Mouse (Mus musculus): ENCODE data around the gene Col23a1. TPM values are rescaled to one million over a fixed set of nuclear protein-coding genes. Genes with fewer than 3 reads are reported as not detected.

The Col23a1 gene
- total RNA-seq, 2 experiments from 2014 or later: 2.6 to 7.0 TPM

- DNase-seq: peak; percentile 12 to 57
These were observed 141.6 kb downstream of the Col23a1 start for GRCm38 (mm10) chr11:51431287-51431686.

DNA sequence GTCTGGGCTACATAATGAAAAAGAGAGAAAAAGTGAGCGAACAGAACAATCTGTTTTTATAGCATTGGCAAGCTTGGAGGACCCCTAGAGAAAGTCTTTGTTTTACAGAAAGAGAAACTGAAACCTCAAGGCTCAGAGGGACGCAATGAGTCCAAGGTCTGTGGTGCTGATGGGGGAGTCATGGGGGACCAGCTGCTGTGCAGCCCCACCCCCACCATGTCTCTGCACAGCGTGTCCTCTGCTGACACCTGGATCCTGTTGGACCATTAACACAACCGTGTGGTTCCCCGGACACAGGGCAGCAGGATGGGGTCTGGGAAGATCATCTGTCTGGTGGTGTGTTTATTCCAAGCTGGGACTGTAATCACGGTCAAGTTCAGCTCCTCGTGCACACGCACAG, 142.2 kb downstream of the Col23a1 start:
- DNase-seq: peak in 1 of 2 experiments; percentile 23

- DNase-seq: no peak
These were observed 152.3 kb downstream of the Col23a1 start for GRCm38 (mm10) chr11:51442006-51442405.

GRCm38 (mm10) chr11:51442599-51442998, 152.9 kb downstream of the Col23a1 start:
- no peak for DNase-seq

DNA sequence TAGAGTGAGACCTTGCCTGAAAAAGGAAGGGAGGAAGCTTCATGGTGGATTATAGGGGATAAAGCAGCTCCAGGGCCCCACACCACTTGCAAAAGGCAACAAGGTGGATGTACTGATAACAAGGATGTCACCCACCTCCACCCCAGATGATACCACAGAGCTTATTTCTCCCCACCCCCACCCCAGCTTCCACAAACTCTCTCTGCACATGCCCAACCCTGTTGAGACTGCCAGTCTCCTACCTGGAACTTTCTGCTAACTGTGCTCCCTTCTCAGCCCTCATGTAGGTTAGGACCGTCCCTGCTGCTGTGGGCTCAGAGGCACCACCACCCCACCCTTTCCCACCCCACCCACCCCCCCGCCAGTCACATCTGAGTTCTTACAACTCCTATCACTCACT, 154.1 kb downstream of the Col23a1 start:
- no peak for DNase-seq

GRCm38 (mm10) chr11:51444649-51445048, 154.9 kb downstream of the Col23a1 start:
- DNase-seq: no peak

DNA sequence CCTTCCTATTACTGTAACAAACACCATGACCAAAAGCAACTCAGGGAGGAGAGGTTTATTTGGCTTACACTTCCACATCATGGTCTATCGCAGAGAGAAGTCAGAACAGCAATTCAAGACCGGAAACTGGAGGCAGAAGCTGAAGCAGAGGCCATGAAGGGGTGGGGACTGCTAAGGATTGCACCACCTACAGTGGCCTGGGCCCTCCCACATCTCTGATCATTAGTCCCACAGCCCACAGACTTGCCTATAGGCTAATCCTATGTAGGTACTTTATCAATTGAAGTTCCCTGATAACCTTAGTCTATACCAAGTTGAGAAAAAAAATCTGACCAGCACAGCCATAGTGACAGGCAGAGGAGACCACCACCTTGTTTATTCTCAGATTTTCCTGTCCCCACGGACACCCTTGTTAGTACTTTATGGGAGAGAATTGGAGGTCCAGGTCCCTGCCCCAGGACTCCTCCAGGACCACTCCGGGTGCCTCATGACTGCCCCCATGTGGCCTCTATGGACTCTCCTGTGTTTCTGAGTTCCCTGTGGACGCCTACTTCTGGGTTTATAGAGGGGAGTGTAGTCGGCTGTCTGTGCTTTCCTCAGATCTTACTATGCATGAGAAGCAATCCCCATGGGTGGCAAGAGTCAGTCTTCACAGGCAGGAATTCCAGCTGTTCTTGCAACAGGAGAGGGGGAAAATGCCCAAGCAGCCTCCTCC, 157.1 kb downstream of the Col23a1 start:
- DNase-seq: peak; percentile 75 to 83

GRCm38 (mm10) chr11:51448256-51448655, 158.5 kb downstream of the Col23a1 start:
- DNase-seq: no peak

DNA sequence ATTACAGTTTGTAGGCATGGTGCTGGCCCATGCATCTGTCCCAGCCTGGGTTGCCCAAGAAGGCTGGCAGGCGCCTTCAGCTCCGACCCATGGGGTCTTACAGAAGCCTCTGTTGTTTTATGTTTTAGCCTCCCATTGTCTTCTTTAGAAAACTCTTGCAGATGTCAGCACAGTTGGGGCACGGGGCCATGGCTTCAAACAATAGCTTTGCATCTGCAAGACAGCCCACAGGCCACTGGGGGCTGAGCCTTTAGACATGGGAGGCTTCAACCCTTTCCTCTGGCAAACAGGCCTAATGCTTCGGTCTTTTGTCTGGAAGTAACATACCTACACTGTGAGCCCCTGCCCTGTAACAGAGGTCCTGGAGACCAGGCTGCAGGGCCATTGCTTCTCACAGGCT, 159.0 kb downstream of the Col23a1 start:
- DNase-seq: no peak

DNA sequence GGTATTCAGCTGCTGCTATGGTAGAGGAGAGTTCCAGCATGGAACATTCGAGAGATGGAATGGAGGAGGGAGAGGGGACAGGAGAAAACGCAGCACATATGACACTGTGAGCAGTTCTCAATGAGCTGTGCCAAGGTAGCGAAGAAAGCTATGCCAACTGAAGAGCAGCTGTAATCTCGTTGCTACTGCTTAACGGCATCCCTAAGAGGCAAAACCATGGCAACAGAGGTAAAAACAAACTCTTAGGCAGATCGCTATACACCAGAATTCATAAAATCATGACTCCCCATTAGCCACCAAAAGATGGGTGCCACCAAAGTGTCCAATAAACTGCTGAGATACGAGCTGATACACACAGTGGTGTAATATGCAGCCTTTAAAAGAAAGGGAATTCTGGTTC, 160.2 kb downstream of the Col23a1 start:
- DNase-seq: no peak

- DNase-seq: no peak
These were observed 161.6 kb downstream of the Col23a1 start for GRCm38 (mm10) chr11:51451281-51451680.

DNA sequence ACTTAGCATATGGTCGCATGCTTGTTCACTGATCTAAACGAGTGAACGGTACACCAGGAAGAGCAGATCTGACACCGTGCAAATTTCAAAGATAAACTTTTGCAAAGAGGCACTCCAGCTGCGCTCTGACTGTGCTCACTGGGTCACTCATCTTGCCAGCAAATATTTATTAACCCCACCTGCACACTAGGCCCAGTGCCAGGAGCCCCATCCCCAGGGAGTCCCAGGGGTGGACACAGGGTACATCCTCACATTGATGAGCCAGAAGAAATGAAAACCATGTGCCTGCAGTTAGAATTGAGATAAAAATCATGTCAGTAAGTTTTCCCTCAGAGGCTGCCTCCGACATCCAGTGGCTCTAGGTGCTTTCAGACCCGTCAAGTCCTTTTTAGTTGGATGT, 162.2 kb downstream of the Col23a1 start:
- no peak for DNase-seq

- DNase-seq: peak; percentile 40 to 65
These were observed 164.0 kb downstream of the Col23a1 start for GRCm38 (mm10) chr11:51453742-51454141.

GRCm38 (mm10) chr11:51455501-51455900, 165.8 kb downstream of the Col23a1 start:
- no peak for DNase-seq

DNA sequence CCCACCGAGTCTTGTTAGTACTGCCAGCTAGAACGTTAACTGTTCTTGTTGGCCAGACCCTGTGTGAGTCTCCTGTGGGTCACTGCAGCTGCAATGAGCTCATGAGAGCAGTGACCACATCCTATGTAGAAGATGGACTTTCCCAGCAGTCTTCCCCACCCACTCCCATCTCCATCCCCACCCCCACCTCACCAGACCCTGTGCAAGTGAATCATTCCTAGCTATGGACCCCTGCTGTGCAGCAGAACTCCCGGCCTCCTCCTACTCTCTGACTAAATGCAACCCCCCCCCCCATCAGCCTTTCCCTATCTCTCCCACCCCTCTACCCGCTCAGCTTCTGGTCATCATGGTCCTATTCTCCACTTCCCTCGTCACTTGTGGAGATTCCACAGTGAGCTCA, 167.9 kb downstream of the Col23a1 start:
- DNase-seq: no peak

- no peak for DNase-seq
These were observed 168.9 kb downstream of the Col23a1 start for GRCm38 (mm10) chr11:51458649-51459048.

DNA sequence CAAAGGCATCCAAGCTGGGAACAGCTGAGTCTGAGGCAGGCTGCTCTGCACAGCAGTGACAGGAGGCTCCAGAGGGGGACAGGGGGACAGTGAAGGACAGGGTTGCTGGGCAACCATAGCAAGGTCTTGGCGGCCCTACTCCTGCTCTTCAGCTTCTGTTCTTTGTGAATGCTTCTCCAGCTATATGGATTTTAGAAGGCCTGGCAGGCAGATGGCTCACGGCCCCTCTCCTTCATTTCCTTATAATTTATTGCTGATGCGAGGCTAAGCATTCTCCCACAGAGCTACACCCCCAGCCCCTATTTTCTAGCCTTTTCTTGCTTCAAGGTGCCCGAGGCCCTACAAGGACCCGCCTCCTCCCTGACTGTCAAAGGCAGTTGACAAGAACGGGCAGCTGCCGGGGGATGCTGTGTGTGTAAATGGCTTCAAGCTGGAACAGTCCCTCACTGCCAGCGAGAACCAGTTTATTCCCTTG, 169.9 kb downstream of the Col23a1 start:
- no peak for DNase-seq

DNA sequence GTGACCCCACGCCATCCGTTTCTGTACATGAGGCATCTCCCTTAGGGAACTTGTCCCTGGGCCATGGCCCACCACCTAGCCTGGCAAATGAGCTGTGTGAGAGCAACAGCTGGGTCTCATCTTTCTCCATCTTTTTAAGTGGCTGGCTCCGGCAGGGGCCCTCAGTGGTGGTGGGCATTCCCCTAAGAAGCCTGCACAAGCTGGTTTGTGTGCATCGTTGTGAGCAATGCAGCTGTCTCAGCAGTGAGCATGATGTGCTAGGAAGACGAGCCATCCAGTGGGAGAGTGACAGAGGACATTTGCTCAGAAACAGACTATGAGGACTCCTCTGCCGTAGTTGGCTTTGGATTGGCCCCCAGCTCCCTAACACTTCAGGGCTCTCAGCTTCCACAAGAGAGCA, 179.0 kb downstream of the Col23a1 start:
- DNase-seq: no peak

GRCm38 (mm10) chr11:51469341-51469831, 179.7 kb downstream of the Col23a1 start:
- no peak for DNase-seq

- no peak for DNase-seq
These were observed 180.8 kb downstream of the Col23a1 start for GRCm38 (mm10) chr11:51470383-51471144.

DNA sequence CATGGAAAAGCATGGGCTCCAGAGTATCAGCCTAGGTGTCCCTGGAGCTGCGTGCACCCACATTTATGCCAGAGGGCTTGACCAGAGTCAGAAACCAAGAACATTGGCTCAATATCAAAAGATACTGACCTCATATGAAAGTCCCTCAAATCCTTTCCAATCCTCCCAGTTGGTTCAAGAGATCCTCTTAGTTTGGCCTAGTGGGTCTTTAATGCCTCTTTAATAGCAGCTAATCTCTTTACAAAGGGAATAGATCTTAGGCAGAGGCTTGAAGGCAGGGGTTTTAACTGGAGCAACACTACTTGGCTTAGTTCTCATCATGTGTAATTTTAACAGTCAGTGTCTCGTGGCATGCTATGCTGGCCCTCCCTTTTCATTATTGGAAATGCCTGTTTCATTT, 184.0 kb downstream of the Col23a1 start:
- no peak for DNase-seq

DNA sequence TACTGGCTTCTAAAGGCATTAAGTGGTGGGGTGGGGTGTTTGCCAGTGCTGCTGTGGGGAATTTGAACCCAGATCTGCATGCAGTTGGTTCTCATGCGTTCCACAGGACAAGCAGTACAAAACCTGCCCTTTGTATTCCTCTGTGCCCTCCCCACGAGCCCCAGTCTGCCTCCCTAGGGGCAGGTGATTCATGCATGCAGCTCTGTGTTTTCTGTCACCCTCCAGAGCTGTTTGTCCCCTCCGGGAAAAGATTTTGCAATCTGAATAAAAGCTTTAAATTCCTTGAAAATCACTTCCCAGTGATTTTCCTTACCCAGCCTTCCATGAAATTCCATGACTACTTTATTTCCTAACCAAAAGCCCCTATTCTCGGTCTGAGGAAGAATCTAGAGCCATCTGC, 186.8 kb downstream of the Col23a1 start:
- DNase-seq: no peak

GRCm38 (mm10) chr11:51477571-51477970, 187.9 kb downstream of the Col23a1 start:
- DNase-seq: no peak
